Mouse (Mus musculus) liver, embryonic 14.5 days (tissue): Measurements from ENCODE around the gene Kazn. TPM values are rescaled to one million over a fixed set of nuclear protein-coding genes. Genes with fewer than 3 reads are reported as not detected.

Source experiments
- ATAC-seq: fragments of 200-750 bp; cut with Nextera tagmentation; 2 replicates; pipeline ENCODE4 v1.8.0; 2017; ENCODE audit warnings: moderate number of reproducible peaks, mild to moderate bottlenecking, moderate library complexity; ENCODE audit not compliant: insufficient read depth
- DNase-seq, 3 experiments: peaks; one replicate each; pipeline ENCODE4 v3.0.0-alpha.2; 2012 to 2013; ENCODE audit warnings: low read depth in 3 of 3, low spot score in 3 of 3
- H3K27ac ChIP-seq: fragments of 300-500 bp; sonication (generic); 2 replicates; pipeline ENCODE4 v1.5.1; 2014; ENCODE audit warnings: moderate library complexity, mild to moderate bottlenecking, control low read depth, inconsistent platforms
- H3K27me3 ChIP-seq: fragments of 300-500 bp; sonication (generic); 2 replicates; pipeline ENCODE4 v1.6.1; 2014; ENCODE audit warnings: mild to moderate bottlenecking, low read length, moderate library complexity; ENCODE audit not compliant: control insufficient read depth, insufficient read depth
- H3K36me3 ChIP-seq: fragments of 300-500 bp; sonication (generic); replicated peaks from 2 replicates; pipeline ENCODE4 v1.6.1; 2014; ENCODE audit warnings: low read depth; ENCODE audit not compliant: control insufficient read depth, insufficient read depth
- H3K4me1 ChIP-seq, 2 experiments: fragments of 200-500 bp in 1 of 2; fragments of 300-500 bp in 1 of 2; sonication (generic) in 1 of 2; replicated peaks; 2 replicates each; pipeline ENCODE4 v1.6.1; 2012 to 2014; ENCODE audit warnings: antibody characterized with exemption in 1 of 2, inconsistent platforms in 1 of 2, low read length in 1 of 2; ENCODE audit not compliant: control insufficient read depth in 2 of 2, insufficient read depth in 2 of 2
- H3K4me2 ChIP-seq: fragments of 300-500 bp; sonication (generic); 2 replicates; pipeline ENCODE4 v1.6.1; 2014; ENCODE audit warnings: low read depth, mild to moderate bottlenecking, control low read depth, moderate library complexity
- H3K4me3 ChIP-seq, 2 experiments: fragments of 200-500 bp in 1 of 2; fragments of 300-500 bp in 1 of 2; sonication (generic) in 1 of 2; 2 replicates each; pipeline ENCODE4 v1.5.1; 2012 to 2014; ENCODE audit warnings: low read depth in 2 of 2, low read length in 2 of 2, mild to moderate bottlenecking in 2 of 2, control low read depth in 1 of 2, inconsistent platforms in 1 of 2, moderate library complexity in 1 of 2; ENCODE audit not compliant: insufficient read depth in 1 of 2
- H3K9ac ChIP-seq: fragments of 300-500 bp; sonication (generic); replicated peaks from 2 replicates; pipeline ENCODE4 v1.6.1; 2014; ENCODE audit warnings: mild to moderate bottlenecking, control low read depth, moderate library complexity
- H3K9me3 ChIP-seq: fragments of 300-500 bp; sonication (generic); 2 replicates; pipeline ENCODE4 v1.6.1; 2016; ENCODE audit warnings: low read length, mixed read lengths; ENCODE audit not compliant: control insufficient read depth
- CTCF ChIP-seq: IDR thresholded peaks from 2 replicates; pipeline ENCODE4 v1.5.1; 2016; ENCODE audit warnings: antibody characterized with exemption, low read depth, control low read depth
- EP300 ChIP-seq: IDR thresholded peaks from 2 replicates; pipeline ENCODE4 v1.6.1; 2016; ENCODE audit warnings: antibody characterized with exemption, low read depth
- WGBS: fragments of 180-500 bp; shearing (Covaris S2); extraction: QIAGEN DNeasy Blood & Tissue Kit; methylation state at CpG from one replicate; pipeline ENCODE4 v1.1.7; 2014; ENCODE audit not compliant: insufficient replicate concordance; 5-methylcytosine and 5-hydroxymethylcytosine counted together
- polyA plus RNA-seq, 2 experiments: library from polyadenylated mRNA; depleted of rRNA in 1 of 2; stranded (reverse) in 1 of 2; unstranded in 1 of 2; fragments of >200 nt; fragmentation: Nextera tagmentation in 1 of 2; extraction: Ambion mirVana in 1 of 2; gene quantifications; 2 replicates each; pipeline versions ENCODE4 v1.2.1 to v1.2.3; 2012 to 2014

The Kazn gene
- polyA plus RNA-seq, 2 experiments: 0.41 to 0.94 TPM

DNA sequence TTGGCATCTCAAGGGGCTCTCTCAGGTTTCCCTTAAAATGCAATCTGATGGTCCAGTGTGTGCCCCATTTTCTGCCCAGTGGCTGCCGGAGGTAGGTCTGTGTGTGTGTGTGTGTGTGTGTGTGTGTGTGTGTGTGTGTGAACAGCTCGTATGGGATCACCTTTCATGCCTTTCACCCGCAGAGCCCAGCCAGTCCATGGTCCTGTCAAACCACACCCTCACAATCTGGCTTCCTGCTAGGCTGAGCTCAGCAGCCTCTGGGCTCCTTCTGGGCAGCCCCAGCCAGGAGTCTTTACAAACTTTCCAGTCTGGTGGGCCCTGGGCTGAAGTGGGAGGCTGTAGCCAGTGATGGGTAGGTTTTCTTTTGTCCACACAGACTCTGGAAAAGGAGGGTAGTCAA lies 75.3 kb downstream of the Kazn start:
- DNase-seq (no peak), ATAC-seq (no peak)
- WGBS: 34% methylated on average over 3 of the region's 3 CpGs

GRCm38 (mm10) chr4:142162729-142163128 lies 76.5 kb downstream of the Kazn start:
- Histone ChIP-seq H3K4me1 (peaks cover 0 to 3% of the 10 kb centered on the region in 2 experiments; a peak in 1 of 4 replicates), H3K36me3 (no peaks in the 10 kb centered on the region), H3K27me3 (no peaks in the 10 kb centered on the region), H3K4me2 (no peak overlapping the region), H3K9ac (no peak overlapping the region), H3K9me3 (no peaks in the 10 kb centered on the region), H3K27ac (no peak overlapping the region), H3K4me3 (no peak overlapping the region)
- ATAC-seq (peak; percentile 26; the same call in 1 of the 2 replicates), DNase-seq (no peak)
- TF ChIP-seq CTCF (no peak), EP300 (no peak)
- 69% methylated on average over 9 of the region's 9 CpGs for WGBS

More for the DNA sequence above, 75.3 kb downstream of the Kazn start:
- no peak overlapping the region for H3K4me3 ChIP-seq
- no peak overlapping the region for H3K9ac ChIP-seq
- H3K9me3 ChIP-seq: no peaks in the 10 kb centered on the region
- no peaks in the 10 kb centered on the region for H3K36me3 ChIP-seq
- TF ChIP-seq CTCF (no peak), EP300 (no peak)
- no peak overlapping the region for H3K27ac ChIP-seq
- H3K4me2 ChIP-seq: no peak overlapping the region
- no peaks in the 10 kb centered on the region for H3K27me3 ChIP-seq
- peaks cover 0 to 3% of the 10 kb centered on the region in 2 experiments; a peak in 1 of 4 replicates for H3K4me1 ChIP-seq

- H3K9me3 ChIP-seq: no peaks in the 10 kb centered on the region
- no peak for ATAC-seq
- no peaks in the 10 kb centered on the region for H3K36me3 ChIP-seq
- TF ChIP-seq CTCF: peak; percentile 46
- TF ChIP-seq EP300: no peak
- no peak for DNase-seq
- no peak overlapping the region for H3K4me2 ChIP-seq
- H3K9ac ChIP-seq: no peak overlapping the region
- peaks cover 0 to 3% of the 10 kb centered on the region in 2 experiments; a peak in 1 of 4 replicates for H3K4me1 ChIP-seq
- 71% methylated on average over 2 of the region's 2 CpGs for WGBS
- H3K4me3 ChIP-seq: no peak overlapping the region
- H3K27me3 ChIP-seq: no peaks in the 10 kb centered on the region
- H3K27ac ChIP-seq: no peak overlapping the region
Measured at GRCm38 (mm10) chr4:142162102-142162501, 77.1 kb downstream of the Kazn start.

DNA sequence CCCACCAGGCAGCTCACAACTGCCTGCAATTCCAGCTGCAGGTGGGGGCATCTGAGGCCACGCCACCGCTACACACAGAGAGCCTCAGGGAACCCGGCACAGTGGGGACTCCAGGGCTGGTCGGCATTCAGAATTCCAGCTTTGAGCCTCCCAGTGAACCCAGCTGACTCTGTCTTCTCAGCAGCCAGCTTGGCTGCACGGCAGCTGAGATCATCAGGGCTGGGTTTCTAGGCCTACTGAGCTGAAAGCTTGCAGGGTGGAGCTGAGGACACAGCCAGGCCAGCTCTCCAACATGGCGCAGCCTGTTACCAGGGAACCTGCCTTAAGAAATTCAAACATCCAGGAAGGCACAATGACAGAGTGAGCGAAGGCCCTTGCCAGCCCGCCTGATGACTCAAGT lies 79.2 kb downstream of the Kazn start:
- WGBS: 74% methylated on average over 8 of the region's 8 CpGs
- H3K4me2 ChIP-seq: no peak overlapping the region
- H3K27ac ChIP-seq: no peak overlapping the region
- no peak overlapping the region for H3K4me3 ChIP-seq
- DNase-seq (no peak), ATAC-seq (no peak)
- H3K9me3 ChIP-seq: no peaks in the 10 kb centered on the region
- H3K27me3 ChIP-seq: no peaks in the 10 kb centered on the region
- no peak overlapping the region for H3K9ac ChIP-seq
- no peaks in the 10 kb centered on the region for H3K4me1 ChIP-seq
- TF ChIP-seq CTCF: no peak
- TF ChIP-seq EP300: no peak
- no peaks in the 10 kb centered on the region for H3K36me3 ChIP-seq

DNA sequence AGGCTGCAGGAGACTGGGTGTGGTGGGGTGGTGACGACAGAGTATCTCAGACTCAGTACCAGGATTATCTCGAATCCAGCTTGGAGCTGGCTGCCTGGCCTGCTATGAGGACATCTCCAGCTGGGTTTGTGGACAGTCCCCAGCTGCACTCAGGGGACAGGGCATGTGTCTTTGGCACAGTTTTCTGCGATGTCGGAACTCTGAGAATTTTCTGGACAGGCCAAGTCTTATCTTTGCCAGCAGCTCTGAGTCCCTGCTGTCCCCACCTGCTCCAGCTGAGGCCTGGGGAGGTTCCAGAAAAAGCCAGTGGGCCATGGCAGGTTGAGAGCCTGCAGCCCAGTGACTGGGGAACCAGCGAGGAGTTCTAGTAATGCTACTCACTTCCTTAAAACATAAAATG lies 82.7 kb downstream of the Kazn start:
- ATAC-seq: no peak
- Histone ChIP-seq H3K9me3 (no peaks in the 10 kb centered on the region), H3K4me2 (no peak overlapping the region), H3K27ac (no peak overlapping the region), H3K27me3 (no peaks in the 10 kb centered on the region), H3K9ac (no peak overlapping the region), H3K4me3 (no peak overlapping the region), H3K4me1 (no peaks in the 10 kb centered on the region), H3K36me3 (no peaks in the 10 kb centered on the region)
- DNase-seq: no peak
- no peak for TF ChIP-seq CTCF
- TF ChIP-seq EP300: no peak
- 59% methylated on average over 5 of the region's 5 CpGs for WGBS
